Mouse (Mus musculus) stomach, postnatal 0 days (tissue): ENCODE measurements at regions not wholly inside any gene's neighbourhood (a gene's known extent, or its start where the extent isn't known, plus 50 kb on each side); places are given as distances from the start of the nearest gene placed in this dataset.

Experiments
- CTCF ChIP-seq: IDR thresholded peaks from 2 replicates; pipeline ENCODE4 v1.5.1; 2016; ENCODE audit warnings: antibody characterized with exemption, low read depth, mild to moderate bottlenecking, moderate library complexity
- EP300 ChIP-seq: optimal IDR thresholded peaks from 2 replicates; pipeline ENCODE3; 2016; ENCODE audit warnings: antibody characterized with exemption

DNA sequence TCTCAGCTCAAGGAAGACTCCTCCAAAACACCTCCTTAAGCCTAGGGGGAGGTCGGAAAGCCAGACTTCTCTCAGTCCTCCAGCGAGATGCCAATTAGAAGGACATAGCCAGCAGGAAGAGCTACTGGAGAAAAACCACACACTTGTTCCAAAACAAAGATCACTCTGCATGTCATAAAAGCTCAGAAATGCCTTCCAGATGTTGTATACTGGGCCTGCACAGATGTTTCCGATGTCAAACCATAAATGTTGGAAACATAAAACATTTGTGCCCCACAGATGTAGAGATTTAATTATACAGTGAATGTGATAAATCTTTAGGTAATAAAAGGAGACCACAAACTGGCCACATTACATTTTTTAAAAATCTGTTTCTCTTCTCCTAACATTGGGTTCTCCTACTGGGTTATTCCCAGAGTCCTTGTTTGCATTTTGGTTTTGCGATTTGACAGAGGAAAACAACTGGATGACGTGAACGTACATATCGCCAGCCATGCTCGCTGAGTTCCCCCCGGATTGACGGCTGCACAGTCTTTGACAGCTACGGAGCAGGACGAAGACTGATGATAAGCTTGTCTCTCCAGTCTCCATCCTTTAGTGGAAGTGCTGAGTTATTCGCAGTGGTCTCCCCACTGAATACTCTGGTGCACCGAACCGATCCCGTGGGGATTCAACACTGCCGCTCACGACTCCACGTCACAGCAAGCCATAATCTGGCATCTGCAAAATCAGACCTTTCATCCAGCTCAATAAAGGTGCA, 235.5 kb upstream of the Myocd start:
- TF ChIP-seq CTCF (no peak), EP300 (no peak)
